Comparison of ENCODE assay signal across 18 mouse cellular contexts in genomic region chr4:149541935-149542334, GRCm38 (mm10). TPM values are rescaled to one million over a fixed set of nuclear protein-coding genes. Genes with fewer than 3 reads are reported as not detected.
DNase-seq lines count a peak whose midpoint lies in the region; ATAC-seq and TF ChIP-seq lines count a peak whose summit lies in the region.
"Had no signal": no experiment of that assay in that cellular context is flagged by ENCODE, and none has a peak within 500 bp of the region (broad histone marks: within the 10 kb centered on the region; RNA-seq: fewer than 3 reads in every experiment).

No protein-coding gene starts in this region.

- no peak overlapping the region for H3K4me2 ChIP-seq in heart, embryonic 14.5 days (ENCODE audit: low read length)
- no peak overlapping the region for H3K4me2 ChIP-seq in stomach, postnatal 0 days (replicated peaks; ENCODE audit: low read depth)
- H3K4me2 ChIP-seq: limb, embryonic 12.5 days; neural tube, embryonic 13.5 days had no signal

- WGBS in heart, embryonic 14.5 days, result 49% methylated on average over 5 of the region's 5 CpGs
- 63% methylated on average over 5 of the region's 5 CpGs for WGBS in stomach, postnatal 0 days

- 0 out of 2 replicates have a peak overlapping the region, but pooled peaks have one; percentile 21 for H3K9ac ChIP-seq in heart, embryonic 14.5 days (ENCODE audit: low read length)
- no peak overlapping the region for H3K9ac ChIP-seq in stomach, postnatal 0 days (ENCODE audit: low read length)
- H3K9ac ChIP-seq: limb, embryonic 12.5 days; neural tube, embryonic 13.5 days had no signal

- H3K4me3 ChIP-seq in heart, embryonic 14.5 days (ENCODE audit: control insufficient read depth in 1 of 2, insufficient read depth in 1 of 2, low read depth in 1 of 2, low read length in 2 of 2), result no peak overlapping the region
- no peak overlapping the region for H3K4me3 ChIP-seq in stomach, postnatal 0 days (ENCODE audit: low read depth, low read length)
- H3K4me3 ChIP-seq: erythroblast, embryonic 14.5 days; limb, embryonic 12.5 days; neural tube, embryonic 13.5 days had no signal

- TF ChIP-seq CTCF in stomach, postnatal 0 days (IDR thresholded peaks at IDR 0.05; ENCODE audit: low read depth), result no peak

- no peak for DNase-seq in heart, postnatal 14 days
- peak; percentile 52 for DNase-seq in 3T3-L1 (ENCODE audit: low read depth, low spot score)
- DNase-seq in CD4-positive, CD25-positive, alpha-beta regulatory T cell, adult 2 months (ENCODE audit: low read depth, low spot score), result peak; percentile 68
- DNase-seq in right cerebral cortex, adult 18-20 months, result no peak
- DNase-seq in stomach, postnatal 0 days (ENCODE audit: low spot score), result no peak
- no peak for DNase-seq in cerebellum, adult 11-12 months
- DNase-seq: heart, adult 18-20 months; lung, postnatal 4 days had no signal

- H3K36me3 ChIP-seq in heart, embryonic 14.5 days (ENCODE audit: control insufficient read depth, insufficient read depth, low read length), result peaks cover 16% of the 10 kb centered on the region
- peaks cover 5% of the 10 kb centered on the region; the same call in 1 of the 2 replicates for H3K36me3 ChIP-seq in stomach, postnatal 0 days (ENCODE audit: control insufficient read depth, insufficient read depth, low read length)

- intact Hi-C loops in heart, postnatal 14 days (cut with DNase I), result loop anchor here (2.0 to 5.0 kb wide), 5 partner anchors 35 to 395 kb away; partner anchors contain the start of genes Lzic, Nmnat1 and Rbp7

- no peak for ATAC-seq in heart, embryonic 14.5 days (ENCODE audit: insufficient number of reproducible peaks, insufficient read depth, low FRiP score, low read depth)
- ATAC-seq in granulocyte monocyte progenitor cell, adult 5-6 weeks (replicated peaks; ENCODE audit: poor library complexity, severe bottlenecking), result peak; percentile 78
- no peak for ATAC-seq in stomach, postnatal 0 days (ENCODE audit: low FRiP score, low TSS enrichment)
- ATAC-seq: forebrain, embryonic 16.5 days; intestine, postnatal 0 days; midbrain, embryonic 16.5 days; Patski had no signal

- H3K4me1 ChIP-seq in heart, embryonic 14.5 days (ENCODE audit: control insufficient read depth in 2 of 2, insufficient read depth in 2 of 2, low read length in 2 of 2), result peaks cover 16 to 35% of the 10 kb centered on the region in 2 experiments
- no peaks in the 10 kb centered on the region for H3K4me1 ChIP-seq in stomach, postnatal 0 days (replicated peaks; ENCODE audit: control insufficient read depth, insufficient read depth)

- no peaks in the 10 kb centered on the region for H3K27me3 ChIP-seq in heart, embryonic 14.5 days (ENCODE audit: control insufficient read depth, insufficient read depth, low read length)
- H3K27me3 ChIP-seq in stomach, postnatal 0 days (ENCODE audit: control insufficient read depth, insufficient read depth, low read length), result no peaks in the 10 kb centered on the region
- H3K27me3 ChIP-seq: limb, embryonic 12.5 days; neural tube, embryonic 13.5 days; Patski had no signal

- no peak overlapping the region for H3K27ac ChIP-seq in heart, embryonic 14.5 days (replicated peaks in 1 of 2; ENCODE audit: control insufficient read depth in 1 of 2, insufficient read depth in 1 of 2, low read depth in 2 of 2, low read length in 2 of 2)
- H3K27ac ChIP-seq in stomach, postnatal 0 days (replicated peaks), result no peak overlapping the region
- H3K27ac ChIP-seq: kidney, postnatal 0 days; limb, embryonic 12.5 days; neural tube, embryonic 13.5 days had no signal

- H3K9me3 ChIP-seq in heart, embryonic 14.5 days (ENCODE audit: control insufficient read depth, low read length), result no peaks in the 10 kb centered on the region
- no peaks in the 10 kb centered on the region for H3K9me3 ChIP-seq in stomach, postnatal 0 days (ENCODE audit: control insufficient read depth, low read length)
- H3K9me3 ChIP-seq: limb, embryonic 12.5 days; neural tube, embryonic 13.5 days had no signal

- no peak for TF ChIP-seq EP300 in stomach, postnatal 0 days (optimal IDR thresholded peaks at IDR 0.05)

RNA-seq across cellular contexts. Expression of gene Ctnnbip1, which starts 23.9 kb away (rescaled TPM):
- 35.4 and 43.1 TPM in 2 replicates for polyA plus RNA-seq in heart, embryonic 14.5 days (2014; fragmentation: Nextera tagmentation; extraction: Ambion mirVana)
- total RNA-seq in heart, postnatal 14 days (2021), result 10 to 100 TPM; 42.9 to 44.5 TPM
- 3.5 and 8.7 TPM in 2 replicates for total RNA-seq in granulocyte monocyte progenitor cell, adult 5-6 weeks (2014; fragmentation: Nextera tagmentation)
- total RNA-seq in granulocyte monocyte progenitor cell, adult 5-6 weeks (2017), result 2.8 and 4.6 TPM in 2 replicates
- polyA plus RNA-seq in stomach, postnatal 0 days (2015; fragmentation: Nextera tagmentation; extraction: Ambion mirVana), result 60.1 and 69.5 TPM in 2 replicates

RNA-seq across cellular contexts. Expression of gene Clstn1, which starts 44.3 kb away (rescaled TPM):
- 18.2 and 18.5 TPM in 2 replicates for polyA plus RNA-seq in heart, embryonic 14.5 days (2014; fragmentation: Nextera tagmentation; extraction: Ambion mirVana)
- total RNA-seq in heart, postnatal 14 days (2021), result 10 to 100 TPM; 76.7 to 82.1 TPM
- 0.90 and 3.0 TPM in 2 replicates for total RNA-seq in granulocyte monocyte progenitor cell, adult 5-6 weeks (2014; fragmentation: Nextera tagmentation)
- total RNA-seq in granulocyte monocyte progenitor cell, adult 5-6 weeks (2017), result 3.0 and 3.2 TPM in 2 replicates
- 28.6 and 30.5 TPM in 2 replicates for polyA plus RNA-seq in stomach, postnatal 0 days (2015; fragmentation: Nextera tagmentation; extraction: Ambion mirVana)

RNA-seq across cellular contexts. Expression of gene Lzic, which starts 56.9 kb away (rescaled TPM):
- polyA plus RNA-seq in heart, embryonic 14.5 days (2014; fragmentation: Nextera tagmentation; extraction: Ambion mirVana), result 32.1 and 39.8 TPM in 2 replicates
- total RNA-seq in heart, postnatal 14 days (2021), result 10 to 100 TPM; 55.4 to 55.8 TPM
- total RNA-seq in granulocyte monocyte progenitor cell, adult 5-6 weeks (2014; fragmentation: Nextera tagmentation), result 25.3 and 25.6 TPM in 2 replicates
- total RNA-seq in granulocyte monocyte progenitor cell, adult 5-6 weeks (2017), result 49.2 and 96.4 TPM in 2 replicates
- 18.9 and 22.5 TPM in 2 replicates for polyA plus RNA-seq in stomach, postnatal 0 days (2015; fragmentation: Nextera tagmentation; extraction: Ambion mirVana)

RNA-seq across cellular contexts. Expression of gene Nmnat1, which starts 56.9 kb away (rescaled TPM):
- polyA plus RNA-seq in heart, embryonic 14.5 days (2014; fragmentation: Nextera tagmentation; extraction: Ambion mirVana), result 13.4 and 14.8 TPM in 2 replicates
- 10 to 100 TPM; 20.8 to 23.4 TPM for total RNA-seq in heart, postnatal 14 days (2021)
- 5.0 and 7.0 TPM in 2 replicates for total RNA-seq in granulocyte monocyte progenitor cell, adult 5-6 weeks (2014; fragmentation: Nextera tagmentation)
- total RNA-seq in granulocyte monocyte progenitor cell, adult 5-6 weeks (2017), result 10.3 and 11.5 TPM in 2 replicates
- 6.1 and 6.5 TPM in 2 replicates for polyA plus RNA-seq in stomach, postnatal 0 days (2015; fragmentation: Nextera tagmentation; extraction: Ambion mirVana)

Comparison
In these comparisons a context has a peak if more than half of its experiments do, and no peak if none do; other contexts are left out.
1. DNase-seq: peak in 3T3-L1 (single experiment) and CD4-positive, CD25-positive, alpha-beta regulatory T cell, adult 2 months (single experiment); none in heart, postnatal 14 days (0 of 2), right cerebral cortex, adult 18-20 months (single experiment), stomach, postnatal 0 days (single experiment) and cerebellum, adult 11-12 months (single experiment).
2. RNA of gene Ctnnbip1, which starts 23.9 kb away (total RNA-seq): 42.9 to 44.5 TPM in heart, postnatal 14 days; 2.8 to 8.7 TPM in granulocyte monocyte progenitor cell, adult 5-6 weeks; every median in the first group is over 4 times any median in the second.
3. RNA of gene Clstn1, which starts 44.3 kb away (total RNA-seq): 76.7 to 82.1 TPM in heart, postnatal 14 days; 0.90 to 3.2 TPM in granulocyte monocyte progenitor cell, adult 5-6 weeks; every median in the first group is over 10 times any median in the second.